Mouse (Mus musculus): ENCODE results near the gene Trp73. TPM values are rescaled to one million over a fixed set of nuclear protein-coding genes. Genes with fewer than 3 reads are reported as not detected.
A peak's percentile ranks its signal among the peaks of the same experiment; 100 is the strongest.

The Trp73 gene
- polyA plus RNA-seq, 1 experiment from 2014 or later: 6.6 TPM

DNA sequence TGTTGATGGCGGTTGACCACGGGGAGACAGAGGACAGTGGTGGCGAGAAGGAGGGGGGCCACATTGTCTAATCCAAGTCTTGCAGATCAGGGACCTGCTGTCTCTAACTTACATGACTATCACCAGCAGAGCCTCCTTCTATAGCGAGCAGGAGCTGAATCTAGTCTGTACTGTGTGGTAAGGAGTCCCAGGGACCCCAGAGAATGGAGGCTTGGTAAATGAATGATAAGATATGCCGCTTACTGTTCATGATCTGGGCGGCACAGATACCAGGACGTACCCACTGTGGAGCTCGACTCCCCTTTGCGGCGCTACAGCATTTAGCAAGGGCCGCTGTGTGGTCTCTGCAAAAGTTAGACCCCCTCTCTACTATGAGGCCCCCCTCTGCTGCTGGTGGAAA is 18.2 kb downstream of the Trp73 start:
- WGBS: 76% methylated on average over 11 of the region's 11 CpGs
- H3K9ac ChIP-seq (ENCODE audit: low read length): no peak overlapping the region
- no peaks in the 10 kb centered on the region for H3K4me1 ChIP-seq (replicated peaks; ENCODE audit: control insufficient read depth, insufficient read depth, low read length)
- H3K9me3 ChIP-seq (ENCODE audit: control insufficient read depth, low read length): no peaks in the 10 kb centered on the region
- no peaks in the 10 kb centered on the region for H3K36me3 ChIP-seq (ENCODE audit: control insufficient read depth, insufficient read depth, low read length)
- H3K27ac ChIP-seq (ENCODE audit: low read depth, low read length): no peak overlapping the region
- no peak overlapping the region for H3K4me3 ChIP-seq (ENCODE audit: low read depth, low read length)
- ATAC-seq (replicated peaks; ENCODE audit: low FRiP score) (no peak), DNase-seq (ENCODE audit: low spot score) (no peak)
- no peaks in the 10 kb centered on the region for H3K27me3 ChIP-seq (ENCODE audit: control insufficient read depth, insufficient read depth, low read length)
- H3K4me2 ChIP-seq (ENCODE audit: low read depth, low read length, severe bottlenecking): no peak overlapping the region

DNA sequence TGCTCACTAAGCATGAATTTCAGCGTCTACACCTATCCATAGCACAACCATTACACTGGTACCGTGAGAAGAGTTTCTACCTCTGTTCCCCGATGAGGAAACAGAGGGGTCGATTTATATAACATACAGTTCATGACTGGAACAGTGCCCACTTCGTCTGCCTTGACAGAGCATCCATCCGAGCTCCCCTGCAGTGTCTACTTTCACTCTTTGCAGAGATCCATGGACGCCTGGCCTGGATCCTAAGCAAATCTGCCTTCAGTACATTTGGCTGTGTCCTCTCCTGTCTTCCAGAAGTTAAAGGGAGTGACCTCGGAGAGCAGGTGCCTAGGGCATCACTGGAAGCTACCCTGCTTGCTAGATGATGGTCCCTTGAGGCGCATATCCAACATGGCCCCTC is 20.8 kb downstream of the Trp73 start:
- ATAC-seq (replicated peaks; ENCODE audit: low FRiP score): no peak
- WGBS: 87% methylated on average over 9 of the region's 9 CpGs
- H3K36me3 ChIP-seq (ENCODE audit: control insufficient read depth, insufficient read depth, low read length): no peaks in the 10 kb centered on the region

DNA sequence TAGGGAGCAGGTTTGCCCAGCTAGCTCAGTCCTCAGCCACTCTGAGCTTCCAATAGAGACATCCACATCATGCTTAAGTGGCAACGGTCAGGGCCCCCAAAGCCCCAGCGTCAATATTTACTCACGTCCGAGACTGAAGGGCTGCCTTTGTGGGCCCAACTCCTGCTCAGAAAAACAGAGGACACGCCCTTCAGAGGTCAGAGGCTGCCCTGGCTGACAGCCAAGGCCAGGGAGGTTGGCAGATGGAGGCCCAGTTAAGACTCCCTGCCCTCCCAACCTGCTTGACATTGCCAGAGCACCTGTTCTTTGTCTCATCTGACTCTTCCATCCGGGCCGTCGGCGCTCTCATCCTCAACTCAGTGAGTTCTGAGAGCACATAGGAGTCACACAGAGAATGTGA is 21.2 kb downstream of the Trp73 start:
- H3K36me3 ChIP-seq (ENCODE audit: control insufficient read depth, insufficient read depth, low read length): no peaks in the 10 kb centered on the region
- 75% methylated on average over 9 of the region's 9 CpGs for WGBS
- H3K9ac ChIP-seq (ENCODE audit: low read length): no peak overlapping the region
- H3K27me3 ChIP-seq (ENCODE audit: control insufficient read depth, insufficient read depth, low read length): no peaks in the 10 kb centered on the region
- no peak overlapping the region for H3K4me2 ChIP-seq (ENCODE audit: low read depth, low read length, severe bottlenecking)
- no peak overlapping the region for H3K27ac ChIP-seq (ENCODE audit: low read depth, low read length)
- H3K4me3 ChIP-seq (ENCODE audit: low read depth, low read length): no peak overlapping the region
- no peak for ATAC-seq (replicated peaks; ENCODE audit: low FRiP score)
- no peak for DNase-seq (ENCODE audit: low spot score)
- H3K4me1 ChIP-seq (replicated peaks; ENCODE audit: control insufficient read depth, insufficient read depth, low read length): no peaks in the 10 kb centered on the region
- no peaks in the 10 kb centered on the region for H3K9me3 ChIP-seq (ENCODE audit: control insufficient read depth, low read length)

More for the DNA sequence above, 20.8 kb downstream of the Trp73 start:
- no peak overlapping the region for H3K9ac ChIP-seq (ENCODE audit: low read length)
- H3K9me3 ChIP-seq (ENCODE audit: control insufficient read depth, low read length): no peaks in the 10 kb centered on the region
- no peak overlapping the region for H3K4me3 ChIP-seq (ENCODE audit: low read depth, low read length)
- no peak for DNase-seq (ENCODE audit: low spot score)
- no peaks in the 10 kb centered on the region for H3K4me1 ChIP-seq (replicated peaks; ENCODE audit: control insufficient read depth, insufficient read depth, low read length)
- H3K4me2 ChIP-seq (ENCODE audit: low read depth, low read length, severe bottlenecking): no peak overlapping the region
- no peak overlapping the region for H3K27ac ChIP-seq (ENCODE audit: low read depth, low read length)
- H3K27me3 ChIP-seq (ENCODE audit: control insufficient read depth, insufficient read depth, low read length): no peaks in the 10 kb centered on the region

DNA sequence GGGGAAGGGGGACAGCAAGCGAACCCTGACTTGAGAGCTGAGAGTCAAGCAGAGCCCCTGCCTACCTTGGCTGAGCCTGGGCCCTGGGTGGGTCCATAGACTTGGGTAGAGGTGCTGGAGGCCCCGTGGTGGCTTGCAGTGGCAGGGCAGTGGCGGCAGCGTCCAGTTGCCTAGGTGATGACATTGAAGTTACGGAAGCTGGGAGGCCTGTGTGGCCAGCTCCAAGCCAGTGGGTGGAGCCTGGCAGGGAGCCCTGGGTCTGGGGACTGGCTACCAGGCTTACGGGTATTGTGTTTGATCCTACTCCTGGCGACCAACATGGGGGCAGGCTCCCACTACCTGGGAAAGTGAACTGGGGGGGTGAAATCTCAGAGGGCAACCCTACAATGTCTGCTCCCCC is 23.6 kb downstream of the Trp73 start:
- Histone ChIP-seq H3K36me3 (ENCODE audit: control insufficient read depth, insufficient read depth, low read length) (no peaks in the 10 kb centered on the region), H3K4me2 (ENCODE audit: low read depth, low read length, severe bottlenecking) (no peak overlapping the region), H3K4me3 (ENCODE audit: low read depth, low read length) (no peak overlapping the region), H3K4me1 (replicated peaks; ENCODE audit: control insufficient read depth, insufficient read depth, low read length) (no peaks in the 10 kb centered on the region), H3K9me3 (ENCODE audit: control insufficient read depth, low read length) (no peaks in the 10 kb centered on the region), H3K9ac (ENCODE audit: low read length) (no peak overlapping the region), H3K27ac (ENCODE audit: low read depth, low read length) (no peak overlapping the region), H3K27me3 (ENCODE audit: control insufficient read depth, insufficient read depth, low read length) (no peaks in the 10 kb centered on the region)
- 52% methylated on average over 7 of the region's 7 CpGs for WGBS
- ATAC-seq (replicated peaks; ENCODE audit: low FRiP score) (no peak), DNase-seq (ENCODE audit: low spot score) (no peak)

DNA sequence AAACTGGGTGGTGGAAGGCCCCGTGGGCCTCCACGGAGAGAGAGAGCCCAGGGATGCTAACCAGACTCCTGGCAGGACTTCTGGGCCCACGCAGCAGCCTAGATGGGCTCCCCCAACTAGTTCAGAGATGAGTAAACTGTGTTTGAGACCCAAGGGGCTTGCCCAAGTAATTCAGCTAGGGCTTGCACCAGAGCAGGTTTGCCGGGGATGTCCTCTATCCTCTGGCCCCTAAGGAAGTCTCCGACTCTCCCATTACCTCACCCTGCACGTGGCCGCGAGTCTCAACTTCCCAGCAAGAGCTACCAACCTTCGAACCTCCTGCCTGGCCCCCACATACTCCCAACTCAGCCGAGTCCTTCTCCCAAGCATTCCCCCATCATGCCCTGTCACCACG is 30.2 kb downstream of the Trp73 start:
- DNase-seq (ENCODE audit: low spot score): no peak
- no peak overlapping the region for H3K27ac ChIP-seq (ENCODE audit: low read depth, low read length)
- H3K4me3 ChIP-seq (ENCODE audit: low read depth, low read length): no peak overlapping the region
- no peaks in the 10 kb centered on the region; the same call in 1 of the 2 replicates for H3K27me3 ChIP-seq (ENCODE audit: control insufficient read depth, insufficient read depth, low read length)
- WGBS: 74% methylated on average over 11 of the region's 11 CpGs
- H3K4me1 ChIP-seq (replicated peaks; ENCODE audit: control insufficient read depth, insufficient read depth, low read length): no peaks in the 10 kb centered on the region
- H3K9me3 ChIP-seq (ENCODE audit: control insufficient read depth, low read length): no peaks in the 10 kb centered on the region
- no peaks in the 10 kb centered on the region for H3K36me3 ChIP-seq (ENCODE audit: control insufficient read depth, insufficient read depth, low read length)
- H3K4me2 ChIP-seq (ENCODE audit: low read depth, low read length, severe bottlenecking): no peak overlapping the region
- H3K9ac ChIP-seq (ENCODE audit: low read length): no peak overlapping the region
- no peak for ATAC-seq (replicated peaks; ENCODE audit: low FRiP score)

DNA sequence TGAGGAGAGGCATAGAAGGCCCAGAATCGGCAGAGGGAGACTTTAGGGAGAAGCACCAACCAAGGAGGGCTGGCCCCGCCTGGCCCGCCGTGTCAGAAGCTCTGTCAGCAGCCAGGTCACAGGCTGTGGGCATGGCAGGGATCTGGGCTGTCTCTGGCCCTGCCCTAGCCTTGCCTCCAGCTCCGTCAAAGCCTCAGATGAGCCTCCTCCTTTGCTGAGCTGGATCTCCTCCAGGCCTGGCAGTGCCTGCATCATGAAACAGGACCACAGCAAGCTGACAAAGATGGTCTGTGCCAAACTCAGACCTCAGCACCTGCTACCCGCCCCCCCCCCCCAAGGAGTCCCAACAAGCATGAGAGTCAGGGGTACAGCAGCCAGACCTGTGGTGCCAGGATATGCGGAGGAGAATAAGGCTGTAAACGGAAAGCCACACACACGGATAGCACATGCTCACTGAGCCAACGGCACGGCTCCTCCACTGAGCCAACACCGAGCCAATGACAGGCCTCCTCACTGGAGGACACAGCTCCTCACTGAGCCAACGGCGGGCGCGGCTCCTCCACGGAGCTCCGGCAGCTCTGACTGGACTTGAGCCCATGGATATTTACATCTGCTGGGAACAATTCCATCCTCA is 30.7 kb downstream of the Trp73 start:
- ATAC-seq (replicated peaks; ENCODE audit: low FRiP score): no peak
- H3K9me3 ChIP-seq (ENCODE audit: control insufficient read depth, low read length): no peaks in the 10 kb centered on the region
- no peaks in the 10 kb centered on the region; the same call in 1 of the 2 replicates for H3K27me3 ChIP-seq (ENCODE audit: control insufficient read depth, insufficient read depth, low read length)
- no peak overlapping the region for H3K27ac ChIP-seq (ENCODE audit: low read depth, low read length)
- no peak overlapping the region for H3K9ac ChIP-seq (ENCODE audit: low read length)
- H3K4me3 ChIP-seq (ENCODE audit: low read depth, low read length): no peak overlapping the region
- H3K36me3 ChIP-seq (ENCODE audit: control insufficient read depth, insufficient read depth, low read length): no peaks in the 10 kb centered on the region
- H3K4me1 ChIP-seq (replicated peaks; ENCODE audit: control insufficient read depth, insufficient read depth, low read length): no peaks in the 10 kb centered on the region
- H3K4me2 ChIP-seq (ENCODE audit: low read depth, low read length, severe bottlenecking): no peak overlapping the region
- 67% methylated on average over 18 of the region's 18 CpGs for WGBS
- DNase-seq (ENCODE audit: low spot score): no peak

DNA sequence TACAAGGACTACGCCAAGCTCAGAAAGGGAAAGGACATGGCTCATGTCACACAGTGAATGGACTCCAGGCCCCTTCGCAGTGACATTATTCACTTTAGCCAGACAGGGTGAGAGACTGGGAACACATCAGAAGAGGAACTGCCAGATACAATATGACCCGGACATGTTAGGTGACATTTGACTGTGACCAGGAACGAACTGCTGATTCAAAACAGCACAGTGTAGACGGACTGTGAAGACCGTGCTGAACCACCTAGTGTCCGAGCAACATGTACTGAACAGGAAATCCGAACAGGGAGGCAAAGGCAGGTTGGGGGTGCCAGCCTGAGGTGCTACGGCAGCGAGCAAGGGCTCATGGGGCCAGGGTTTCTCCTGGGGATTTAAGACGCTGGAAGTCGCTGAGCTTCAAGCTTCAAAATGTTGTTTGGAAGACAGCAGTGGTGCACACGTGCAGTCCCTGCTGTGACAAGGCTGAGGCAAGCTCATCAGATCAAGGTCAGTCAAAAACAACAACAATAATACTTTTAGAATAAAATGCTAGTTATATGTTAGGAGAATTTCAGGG is 33.4 kb downstream of the Trp73 start:
- Histone ChIP-seq H3K9me3 (ENCODE audit: control insufficient read depth, low read length) (no peaks in the 10 kb centered on the region), H3K4me2 (ENCODE audit: low read depth, low read length, severe bottlenecking) (no peak overlapping the region), H3K9ac (ENCODE audit: low read length) (no peak overlapping the region), H3K27me3 (ENCODE audit: control insufficient read depth, insufficient read depth, low read length) (no peaks in the 10 kb centered on the region; the same call in 1 of the 2 replicates), H3K4me3 (ENCODE audit: low read depth, low read length) (no peak overlapping the region), H3K4me1 (replicated peaks; ENCODE audit: control insufficient read depth, insufficient read depth, low read length) (no peaks in the 10 kb centered on the region), H3K36me3 (ENCODE audit: control insufficient read depth, insufficient read depth, low read length) (no peaks in the 10 kb centered on the region), H3K27ac (ENCODE audit: low read depth, low read length) (no peak overlapping the region)
- WGBS: 82% methylated on average over 13 of the region's 13 CpGs
- ATAC-seq (replicated peaks; ENCODE audit: low FRiP score): no peak
- DNase-seq (ENCODE audit: low spot score): no peak

DNA sequence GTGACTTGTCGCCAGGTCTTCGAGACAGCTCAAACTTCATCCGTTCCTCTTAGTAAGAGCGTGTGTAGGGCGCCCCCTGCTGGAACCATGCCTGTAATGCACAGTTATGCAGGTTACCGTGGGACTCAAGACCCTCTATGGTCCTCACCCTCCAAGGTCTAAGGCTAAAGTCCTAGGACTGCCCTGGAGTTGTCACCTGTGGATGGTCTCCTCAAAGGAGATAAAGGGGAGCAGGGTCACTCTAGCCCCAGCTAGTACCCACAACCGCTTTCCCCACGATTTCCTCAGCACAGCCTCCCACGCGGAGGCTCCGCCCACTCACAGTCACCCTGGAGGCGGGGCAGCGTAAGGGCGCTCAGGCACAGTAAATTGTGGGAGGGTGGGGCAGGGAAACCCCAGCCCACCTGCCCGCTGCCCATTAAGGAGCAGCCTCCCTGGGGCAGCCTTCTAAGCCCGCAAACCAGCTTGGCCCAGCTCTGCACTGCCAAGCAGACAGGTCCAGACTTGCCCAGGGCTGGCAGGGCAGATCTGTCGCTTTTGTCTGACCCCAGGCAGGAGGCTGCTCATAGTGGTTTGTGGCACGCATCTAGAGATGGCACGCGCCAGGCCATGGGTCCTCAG is 34.5 kb downstream of the Trp73 start:
- no peaks in the 10 kb centered on the region for H3K4me1 ChIP-seq (replicated peaks; ENCODE audit: control insufficient read depth, insufficient read depth, low read length)
- no peak overlapping the region for H3K9ac ChIP-seq (ENCODE audit: low read length)
- no peak overlapping the region for H3K4me3 ChIP-seq (ENCODE audit: low read depth, low read length)
- 0 out of 2 replicates have a peak, but pooled peaks have one; percentile 27 for ATAC-seq (replicated peaks; ENCODE audit: low FRiP score)
- peak overlapping the region; percentile 30 for H3K4me2 ChIP-seq (ENCODE audit: low read depth, low read length, severe bottlenecking)
- no peak overlapping the region for H3K27ac ChIP-seq (ENCODE audit: low read depth, low read length)
- WGBS: 29% methylated on average over 20 of the region's 20 CpGs
- DNase-seq (ENCODE audit: low spot score): peak; percentile 87
- no peaks in the 10 kb centered on the region for H3K36me3 ChIP-seq (ENCODE audit: control insufficient read depth, insufficient read depth, low read length)
- H3K27me3 ChIP-seq (ENCODE audit: control insufficient read depth, insufficient read depth, low read length): no peaks in the 10 kb centered on the region; the same call in 1 of the 2 replicates
- no peaks in the 10 kb centered on the region for H3K9me3 ChIP-seq (ENCODE audit: control insufficient read depth, low read length)

Measured in forebrain, embryonic 11.5 days (tissue).